Mouse (Mus musculus) forebrain, embryonic 14.5 days (tissue): Measurements from ENCODE around the gene Cipc. TPM values are rescaled to one million over a fixed set of nuclear protein-coding genes. Genes with fewer than 3 reads are reported as not detected.
A peak's percentile ranks its signal among the peaks of the same experiment; 100 is the strongest.

ENCODE experiments used
- ATAC-seq: fragments of 200-750 bp; cut with Nextera tagmentation; 2 replicates; pipeline ENCODE4 v1.8.0; 2017; ENCODE audit warnings: mild to moderate bottlenecking, moderate library complexity
- DNase-seq: peaks from one replicate; pipeline ENCODE4 v3.0.0-alpha.2; 2015; ENCODE audit warnings: low spot score
- H3K27ac ChIP-seq: fragments of 300-500 bp; sonication (generic); 2 replicates; pipeline ENCODE4 v1.5.1; 2014; ENCODE audit warnings: low read depth, mild to moderate bottlenecking, control low read depth, low read length, moderate library complexity
- H3K27me3 ChIP-seq: fragments of 300-500 bp; sonication (generic); replicated peaks from 2 replicates; pipeline ENCODE4 v1.6.1; 2014; ENCODE audit warnings: low read length, control low read depth, mixed read lengths; ENCODE audit not compliant: control insufficient read depth, insufficient read depth
- H3K36me3 ChIP-seq: fragments of 300-500 bp; sonication (generic); 2 replicates; pipeline ENCODE4 v1.6.1; 2014; ENCODE audit warnings: low read length, control low read depth; ENCODE audit not compliant: control insufficient read depth, insufficient read depth
- H3K4me1 ChIP-seq: fragments of 300-500 bp; sonication (generic); 2 replicates; pipeline ENCODE4 v1.6.1; 2014; ENCODE audit warnings: antibody characterized with exemption, low read length, control low read depth; ENCODE audit not compliant: control insufficient read depth, insufficient read depth
- H3K4me2 ChIP-seq: fragments of 300-500 bp; sonication (generic); 2 replicates; pipeline ENCODE4 v1.6.1; 2014; ENCODE audit warnings: mild to moderate bottlenecking, control low read depth, low read length
- H3K4me3 ChIP-seq: fragments of 300-500 bp; sonication (generic); 2 replicates; pipeline ENCODE4 v1.5.1; 2014; ENCODE audit warnings: low read depth, low read length, control low read depth
- H3K9ac ChIP-seq: fragments of 300-500 bp; sonication (generic); 2 replicates; pipeline ENCODE4 v1.6.1; 2014; ENCODE audit warnings: mild to moderate bottlenecking, low read length, control low read depth, moderate library complexity
- H3K9me3 ChIP-seq: fragments of 300-500 bp; sonication (generic); replicated peaks from 2 replicates; pipeline ENCODE4 v1.6.1; 2016; ENCODE audit warnings: low read length, control low read depth, mixed read lengths; ENCODE audit not compliant: control insufficient read depth
- WGBS: fragments of 180-500 bp; shearing (Covaris S2); extraction: QIAGEN DNeasy Blood & Tissue Kit; methylation state at CpG from one replicate; pipeline ENCODE4 v1.1.7; 2014; 5-methylcytosine and 5-hydroxymethylcytosine counted together
- polyA plus RNA-seq: library from polyadenylated mRNA; unstranded; fragments of >200 nt; fragmentation: Nextera tagmentation; extraction: Ambion mirVana; gene quantifications from 2 replicates; pipeline ENCODE4 v1.2.1, GENCODE M21; 2014

Gene Cipc
- polyA plus RNA-seq, 1 experiment from 2014 or later = 47.5 TPM

DNA sequence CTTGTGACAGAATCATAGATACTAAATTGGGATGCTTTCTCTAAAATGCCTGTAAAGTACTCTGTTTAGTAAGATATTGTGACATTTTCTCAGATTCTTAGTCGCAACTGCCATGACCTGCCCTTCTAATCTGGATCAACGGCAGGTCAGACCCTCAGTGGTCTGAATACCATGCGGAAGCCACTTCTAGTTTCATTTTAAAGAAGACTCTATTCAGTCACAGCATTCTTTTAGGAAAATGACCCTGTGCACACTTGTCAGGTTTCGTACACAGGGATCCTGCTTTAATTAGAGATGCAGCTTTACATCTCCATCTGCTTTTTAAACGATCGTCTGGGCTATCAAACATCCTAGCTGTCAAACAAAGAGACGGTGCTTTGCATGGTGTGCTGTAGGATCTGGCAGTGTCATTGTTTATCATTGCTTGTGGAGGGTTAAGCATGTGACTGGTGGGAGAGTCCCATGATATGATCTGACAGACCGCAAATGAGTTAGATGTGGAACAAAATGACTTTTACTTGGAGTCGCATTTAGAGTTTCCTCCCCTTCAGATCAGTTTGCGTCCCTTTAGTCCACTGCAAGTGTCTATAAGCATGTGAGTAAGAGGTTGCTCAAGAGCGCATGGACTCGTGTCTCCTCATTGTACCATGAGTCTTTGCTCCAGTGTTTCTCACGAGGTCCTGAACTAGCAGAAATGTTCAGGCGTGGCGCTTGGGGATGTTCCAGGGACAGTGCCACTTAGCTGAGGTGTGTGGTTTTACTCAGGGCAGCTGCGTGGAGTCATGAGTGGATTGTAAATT lies 3.5 kb downstream of the Cipc start:
- H3K27ac ChIP-seq = peak overlapping the region; percentile 49
- H3K4me1 ChIP-seq = peaks cover 36% of the 10 kb centered on the region
- H3K27me3 ChIP-seq = no peaks in the 10 kb centered on the region

DNA sequence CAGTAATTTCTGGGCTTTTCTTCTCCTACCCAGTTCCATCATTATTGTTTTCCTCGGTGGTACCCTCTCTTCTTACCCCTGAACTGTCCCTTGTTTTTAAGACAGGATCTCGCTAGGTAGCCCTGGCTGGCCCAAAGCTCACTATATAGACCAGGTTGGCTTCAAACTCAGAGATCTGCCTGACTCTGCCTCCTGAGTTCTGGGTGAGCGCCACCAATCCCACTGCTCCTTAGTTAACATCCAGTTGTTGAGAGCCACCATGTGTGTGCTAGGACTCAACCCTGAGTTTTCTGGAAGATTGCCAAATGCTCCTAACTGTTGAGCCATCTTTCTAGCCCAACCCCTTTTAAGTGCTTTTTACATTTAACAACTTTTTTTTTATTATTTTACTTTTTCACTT lies 4.1 kb downstream of the Cipc start:
- no peak for ATAC-seq
- Histone ChIP-seq H3K4me1 (peaks cover 32% of the 10 kb centered on the region), H3K36me3 (peaks cover 27% of the 10 kb centered on the region), H3K27ac (no peak overlapping the region; the same call in 1 of the 2 replicates), H3K9me3 (no peaks in the 10 kb centered on the region), H3K4me3 (no peak overlapping the region), H3K4me2 (no peak overlapping the region), H3K9ac (no peak overlapping the region), H3K27me3 (no peaks in the 10 kb centered on the region)
- peak; percentile 44 for DNase-seq
- whole genome bisulfite sequencing = 98% methylated on average over 3 of the region's 3 CpGs

More for the DNA sequence above, 3.5 kb downstream of the Cipc start:
- Histone ChIP-seq H3K36me3 (peaks cover 21% of the 10 kb centered on the region), H3K4me2 (peak overlapping the region; percentile 35), H3K4me3 (no peak overlapping the region), H3K9ac (peak overlapping the region; percentile 44), H3K9me3 (no peaks in the 10 kb centered on the region)
- ATAC-seq = no peak
- WGBS = 69% methylated on average over 16 of the region's 16 CpGs
- DNase-seq = peak; percentile 35

DNA sequence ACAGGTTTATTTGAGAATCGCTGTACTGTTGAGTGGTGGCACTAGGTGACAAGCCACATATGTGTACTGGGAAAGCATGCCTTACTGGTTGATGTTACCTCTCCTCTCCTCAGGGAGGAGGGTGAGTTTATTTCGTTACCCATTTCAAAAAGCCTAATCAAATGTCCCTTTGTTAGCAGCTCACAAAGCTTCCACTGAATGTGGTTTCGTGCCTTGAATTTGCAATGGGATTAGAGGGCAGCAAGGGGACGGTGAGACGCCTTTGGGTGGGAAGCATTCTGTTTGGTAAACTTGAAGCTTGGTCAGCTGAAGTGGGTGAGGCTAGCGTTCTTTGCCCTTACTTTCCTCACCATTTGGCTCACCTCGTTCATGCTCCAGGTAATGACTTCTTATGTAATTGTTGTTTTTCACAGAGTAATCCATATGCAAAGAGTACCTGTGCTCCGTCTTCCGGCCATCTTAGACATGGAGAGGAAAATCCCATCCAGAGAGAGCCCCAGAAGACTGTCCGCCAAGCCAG lies 5.5 kb downstream of the Cipc start:
- 51% methylated on average over 10 of the region's 10 CpGs for WGBS
- Histone ChIP-seq H3K4me1 (peaks cover 29% of the 10 kb centered on the region), H3K4me3 (no peak overlapping the region), H3K9me3 (no peaks in the 10 kb centered on the region), H3K27me3 (no peaks in the 10 kb centered on the region), H3K9ac (0 out of 2 replicates have a peak overlapping the region, but pooled peaks have one; percentile 13), H3K4me2 (no peak overlapping the region), H3K27ac (peak overlapping the region; percentile 9; the same call in 1 of the 2 replicates), H3K36me3 (peaks cover 34% of the 10 kb centered on the region)
- DNase-seq (peak; percentile 60), ATAC-seq (no peak)

- Histone ChIP-seq H3K27me3 (no peaks in the 10 kb centered on the region), H3K27ac (no peak overlapping the region), H3K36me3 (peaks cover 64% of the 10 kb centered on the region), H3K9ac (no peak overlapping the region), H3K9me3 (no peaks in the 10 kb centered on the region), H3K4me1 (peaks cover 3% of the 10 kb centered on the region; the same call in 1 of the 2 replicates), H3K4me3 (no peak overlapping the region), H3K4me2 (no peak overlapping the region)
- 89% methylated on average over 2 of the region's 2 CpGs for WGBS
- ATAC-seq (no peak), DNase-seq (no peak)
These were observed 9.1 kb downstream of the Cipc start for GRCm38 (mm10) chr12:86955894-86956293.

- peaks cover 80% of the 10 kb centered on the region for H3K36me3 ChIP-seq
- H3K4me2 ChIP-seq = no peak overlapping the region
- no peaks in the 10 kb centered on the region for H3K27me3 ChIP-seq
- H3K9ac ChIP-seq = no peak overlapping the region
- no peak overlapping the region for H3K4me3 ChIP-seq
- no peaks in the 10 kb centered on the region for H3K4me1 ChIP-seq
- no peak overlapping the region for H3K27ac ChIP-seq
- H3K9me3 ChIP-seq = no peaks in the 10 kb centered on the region
- DNase-seq (no peak), ATAC-seq (no peak)
- 90% methylated on average over 5 of the region's 5 CpGs for whole genome bisulfite sequencing
These were observed 11.7 kb downstream of the Cipc start for GRCm38 (mm10) chr12:86958558-86958957.

GRCm38 (mm10) chr12:86959661-86960060 lies 12.8 kb downstream of the Cipc start:
- 94% methylated on average over 5 of the region's 5 CpGs for WGBS
- no peak for DNase-seq
- Histone ChIP-seq H3K27me3 (no peaks in the 10 kb centered on the region), H3K9ac (no peak overlapping the region), H3K4me2 (no peak overlapping the region), H3K4me1 (no peaks in the 10 kb centered on the region), H3K9me3 (no peaks in the 10 kb centered on the region), H3K27ac (no peak overlapping the region), H3K4me3 (no peak overlapping the region), H3K36me3 (peaks cover 84% of the 10 kb centered on the region)
- no peak for ATAC-seq

- no peaks in the 10 kb centered on the region for H3K4me1 ChIP-seq
- peaks cover 84% of the 10 kb centered on the region for H3K36me3 ChIP-seq
- H3K9me3 ChIP-seq = no peaks in the 10 kb centered on the region
- H3K4me3 ChIP-seq = no peak overlapping the region
- H3K4me2 ChIP-seq = no peak overlapping the region
- H3K9ac ChIP-seq = no peak overlapping the region
- no peak for DNase-seq
- whole genome bisulfite sequencing = 88% methylated on average over 15 of the region's 15 CpGs
- ATAC-seq = no peak
- no peaks in the 10 kb centered on the region for H3K27me3 ChIP-seq
- no peak overlapping the region for H3K27ac ChIP-seq
These were observed 13.3 kb downstream of the Cipc start for GRCm38 (mm10) chr12:86960138-86960537.

GRCm38 (mm10) chr12:86960791-86961335 lies 14.0 kb downstream of the Cipc start:
- Histone ChIP-seq H3K36me3 (peaks cover 84% of the 10 kb centered on the region), H3K4me2 (no peak overlapping the region), H3K9ac (no peak overlapping the region), H3K4me3 (no peak overlapping the region), H3K4me1 (no peaks in the 10 kb centered on the region), H3K27ac (no peak overlapping the region), H3K9me3 (no peaks in the 10 kb centered on the region), H3K27me3 (no peaks in the 10 kb centered on the region)
- whole genome bisulfite sequencing = 93% methylated on average over 3 of the region's 3 CpGs
- ATAC-seq (no peak), DNase-seq (no peak)
